Mouse (Mus musculus) hindbrain, embryonic 11.5 days (tissue): ENCODE results near the gene Mier3. TPM values are rescaled to one million over a fixed set of nuclear protein-coding genes. Genes with fewer than 3 reads are reported as not detected.

Experiments used
- ATAC-seq: fragments of 200-750 bp; cut with Nextera tagmentation; 2 replicates; pipeline ENCODE4 v1.8.0; 2017; ENCODE audit warnings: mild to moderate bottlenecking, moderate TSS enrichment, moderate library complexity; ENCODE audit not compliant: low FRiP score
- DNase-seq: peaks from one replicate; pipeline ENCODE4 v3.0.0-alpha.2; 2015; ENCODE audit warnings: low spot score
- H3K27ac ChIP-seq: fragments of 300-500 bp; sonication (generic); 2 replicates; pipeline ENCODE4 v1.5.1; 2014; ENCODE audit warnings: mild to moderate bottlenecking, low read depth, low read length
- H3K27me3 ChIP-seq: fragments of 300-500 bp; sonication (generic); 2 replicates; pipeline ENCODE4 v1.6.1; 2014; ENCODE audit warnings: mild to moderate bottlenecking, low read length, moderate library complexity, mixed read lengths; ENCODE audit not compliant: control insufficient read depth, insufficient read depth
- H3K36me3 ChIP-seq: fragments of 300-500 bp; sonication (generic); 2 replicates; pipeline ENCODE4 v1.6.1; 2014; ENCODE audit warnings: mild to moderate bottlenecking, low read length, moderate library complexity, mixed read lengths; ENCODE audit not compliant: control insufficient read depth, insufficient read depth
- H3K4me1 ChIP-seq: fragments of 300-500 bp; sonication (generic); replicated peaks from 2 replicates; pipeline ENCODE4 v1.6.1; 2014; ENCODE audit warnings: low read length, mixed read lengths; ENCODE audit not compliant: control insufficient read depth, insufficient read depth
- H3K4me2 ChIP-seq: fragments of 300-500 bp; sonication (generic); replicated peaks from 2 replicates; pipeline ENCODE4 v1.6.1; 2014; ENCODE audit warnings: mild to moderate bottlenecking, low read depth, low read length
- H3K4me3 ChIP-seq: fragments of 300-500 bp; sonication (generic); 2 replicates; pipeline ENCODE4 v1.5.1; 2014; ENCODE audit warnings: low read depth, low read length
- H3K9ac ChIP-seq: fragments of 300-500 bp; sonication (generic); 2 replicates; pipeline ENCODE4 v1.6.1; 2014; ENCODE audit warnings: low read depth, low read length
- H3K9me3 ChIP-seq: fragments of 300-500 bp; sonication (generic); 2 replicates; pipeline ENCODE4 v1.6.1; 2016; ENCODE audit warnings: low read length; ENCODE audit not compliant: control insufficient read depth
- WGBS: fragments of 180-500 bp; shearing (Covaris S2); extraction: QIAGEN DNeasy Blood & Tissue Kit; methylation state at CpG from one replicate; pipeline ENCODE4 v1.1.7; 2014; 5-methylcytosine and 5-hydroxymethylcytosine counted together
- polyA plus RNA-seq: library from polyadenylated mRNA; unstranded; fragments of >200 nt; fragmentation: Nextera tagmentation; extraction: Ambion mirVana; gene quantifications from 2 replicates; pipeline ENCODE4 v1.2.1, GENCODE M21; 2014

Mier3 gene
- polyA plus RNA-seq, 1 experiment from 2014 or later, result 31.6 TPM

DNA sequence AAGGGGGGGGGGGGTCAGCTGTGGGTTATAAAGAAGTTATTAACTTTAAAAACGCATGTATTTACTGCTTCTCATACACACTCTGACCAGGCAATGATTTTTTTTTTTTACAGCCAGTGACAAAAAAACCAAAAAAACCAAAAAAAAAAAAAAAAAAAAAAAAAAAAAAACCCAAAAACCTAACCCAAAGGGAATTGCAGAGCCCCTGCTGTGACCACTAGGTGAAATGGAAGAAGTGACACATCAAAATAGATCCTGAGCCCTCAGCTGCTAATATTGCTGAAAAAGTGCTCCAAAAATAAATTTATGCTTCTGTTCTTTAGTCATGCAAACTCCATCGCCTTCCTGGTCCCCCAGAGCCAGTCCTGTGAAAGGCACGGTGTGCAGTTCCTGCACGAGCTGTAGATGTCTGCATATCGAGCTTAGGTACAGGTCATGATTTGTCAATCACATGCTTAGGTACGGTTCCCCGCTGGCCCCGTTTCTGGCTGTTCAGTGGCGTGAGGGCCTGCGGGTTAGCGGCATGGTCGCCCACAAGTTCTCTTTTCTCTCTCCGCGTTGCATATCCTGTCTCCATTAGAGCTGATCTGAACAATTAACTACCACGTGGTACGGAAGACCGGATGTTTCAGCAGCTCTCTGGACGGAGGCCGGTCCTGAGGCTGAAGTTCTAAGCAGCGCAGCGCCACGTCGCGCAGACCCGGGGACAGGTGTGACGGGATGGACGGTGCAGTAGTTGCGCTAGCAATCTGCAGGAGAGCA is 67.7 kb downstream of the Mier3 start:
- 94% methylated on average over 28 of the region's 28 CpGs for WGBS
- Histone ChIP-seq H3K36me3 (no peaks in the 10 kb centered on the region), H3K4me1 (no peaks in the 10 kb centered on the region), H3K9me3 (no peaks in the 10 kb centered on the region), H3K4me2 (no peak overlapping the region), H3K9ac (no peak overlapping the region), H3K27me3 (no peaks in the 10 kb centered on the region), H3K27ac (no peak overlapping the region), H3K4me3 (no peak overlapping the region)
- ATAC-seq (no peak), DNase-seq (no peak)

DNA sequence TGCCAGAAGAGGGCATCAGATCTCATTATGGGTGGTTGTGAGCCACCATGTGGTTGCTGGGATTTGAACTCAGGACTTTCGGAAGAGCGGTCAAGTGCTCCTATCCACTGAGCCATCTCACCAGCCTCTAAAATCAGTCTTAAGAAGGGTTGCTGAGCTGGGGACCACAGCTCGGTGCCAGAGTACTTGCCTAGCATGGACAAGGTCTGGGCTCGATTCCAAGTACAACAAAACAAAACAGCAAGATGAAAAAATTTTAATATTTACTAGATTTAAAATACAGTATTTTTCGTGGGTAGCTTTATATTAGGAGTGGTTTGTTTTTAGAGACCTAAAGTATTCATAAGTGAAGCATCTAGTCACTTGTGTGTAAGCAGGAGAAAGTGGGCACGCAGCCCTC is 72.5 kb downstream of the Mier3 start:
- Histone ChIP-seq H3K36me3 (peaks cover 14% of the 10 kb centered on the region), H3K4me2 (no peak overlapping the region), H3K4me1 (no peaks in the 10 kb centered on the region), H3K27ac (no peak overlapping the region), H3K9me3 (no peaks in the 10 kb centered on the region), H3K27me3 (no peaks in the 10 kb centered on the region), H3K4me3 (no peak overlapping the region), H3K9ac (no peak overlapping the region)
- ATAC-seq (no peak), DNase-seq (no peak)
- 94% methylated on average over 6 of the region's 6 CpGs for WGBS

- H3K9ac ChIP-seq, result no peak overlapping the region
- no peaks in the 10 kb centered on the region for H3K4me1 ChIP-seq
- DNase-seq (no peak), ATAC-seq (no peak)
- H3K27ac ChIP-seq, result no peak overlapping the region
- 95% methylated on average over 18 of the region's 18 CpGs for WGBS
- peaks cover 14% of the 10 kb centered on the region for H3K36me3 ChIP-seq
- H3K9me3 ChIP-seq, result no peaks in the 10 kb centered on the region
- H3K4me3 ChIP-seq, result no peak overlapping the region
- no peak overlapping the region for H3K4me2 ChIP-seq
- H3K27me3 ChIP-seq, result no peaks in the 10 kb centered on the region
Observed at GRCm38 (mm10) chr13:111755377-111755776, 74.6 kb downstream of the Mier3 start.

GRCm38 (mm10) chr13:111755937-111756336 is 75.2 kb downstream of the Mier3 start:
- Histone ChIP-seq H3K4me2 (no peak overlapping the region), H3K27me3 (no peaks in the 10 kb centered on the region), H3K4me3 (no peak overlapping the region), H3K9ac (no peak overlapping the region), H3K27ac (no peak overlapping the region), H3K9me3 (no peaks in the 10 kb centered on the region), H3K4me1 (no peaks in the 10 kb centered on the region), H3K36me3 (peaks cover 14% of the 10 kb centered on the region)
- WGBS, result 94% methylated on average over 15 of the region's 15 CpGs
- DNase-seq (no peak), ATAC-seq (no peak)

- 95% methylated on average over 6 of the region's 6 CpGs for WGBS
- DNase-seq (no peak), ATAC-seq (no peak)
- Histone ChIP-seq H3K9me3 (no peaks in the 10 kb centered on the region), H3K27ac (no peak overlapping the region), H3K9ac (no peak overlapping the region), H3K27me3 (no peaks in the 10 kb centered on the region), H3K4me2 (no peak overlapping the region), H3K4me3 (no peak overlapping the region), H3K36me3 (peaks cover 14% of the 10 kb centered on the region), H3K4me1 (no peaks in the 10 kb centered on the region)
Observed at GRCm38 (mm10) chr13:111756986-111757385, 76.2 kb downstream of the Mier3 start.

- Histone ChIP-seq H3K4me3 (no peak overlapping the region), H3K27me3 (no peaks in the 10 kb centered on the region), H3K4me1 (no peaks in the 10 kb centered on the region), H3K9me3 (no peaks in the 10 kb centered on the region), H3K4me2 (no peak overlapping the region), H3K27ac (no peak overlapping the region), H3K9ac (no peak overlapping the region), H3K36me3 (no peaks in the 10 kb centered on the region)
- WGBS, result 96% methylated on average over 12 of the region's 12 CpGs
- ATAC-seq (no peak), DNase-seq (no peak)
Observed at GRCm38 (mm10) chr13:111762526-111762925, 81.7 kb downstream of the Mier3 start.

Other genes with a start within 250 kb of the Mier3 start
- gene Gpbp1, start 190.9 kb upstream of the Mier3 start, polyA plus RNA-seq, result 129 and 149 TPM in 2 replicates
- gene Gm49496, start 131.0 kb upstream of the Mier3 start, polyA plus RNA-seq, result not detected in 2 replicates
- gene Gm10198, start 88.2 kb upstream of the Mier3 start, polyA plus RNA-seq, result not detected in 2 replicates
- gene Map3k1, start 128.0 kb downstream of the Mier3 start, polyA plus RNA-seq, result 13.0 and 16.0 TPM in 2 replicates